Mouse (Mus musculus): ENCODE results near the gene Rnf152.

Rnf152 gene

GRCm38 (mm10) chr1:105356291-105357011 is at the start of gene Rnf152:
Gene Rnf152, minus strand, starts transcription at chr1:105356710.
- DNase-seq = peak; percentile 9

GRCm38 (mm10) chr1:105402853-105403252 is 46.3 kb upstream of the Rnf152 start:
- no peak for DNase-seq

- no peak for DNase-seq
These were observed 27.8 kb upstream of the Rnf152 start for GRCm38 (mm10) chr1:105384141-105384937.

- DNase-seq = no peak
These were observed 21.0 kb upstream of the Rnf152 start for GRCm38 (mm10) chr1:105377546-105377945.

- no peak for DNase-seq
These were observed 18.1 kb upstream of the Rnf152 start for GRCm38 (mm10) chr1:105374618-105375017.

GRCm38 (mm10) chr1:105362701-105363100 is 6.2 kb upstream of the Rnf152 start:
- DNase-seq = peak; percentile 5

- no peak for DNase-seq
These were observed 2.4 kb upstream of the Rnf152 start for GRCm38 (mm10) chr1:105358896-105359295.

- DNase-seq = peak; percentile 4
These were observed 610 bp downstream of the Rnf152 start for GRCm38 (mm10) chr1:105355910-105356290.

GRCm38 (mm10) chr1:105354901-105355891 is 1.3 kb downstream of the Rnf152 start:
- peak; percentile 3 for DNase-seq

- no peak for DNase-seq
These were observed 4.7 kb downstream of the Rnf152 start for GRCm38 (mm10) chr1:105351806-105352205.

GRCm38 (mm10) chr1:105342305-105342704 is 14.2 kb downstream of the Rnf152 start:
- DNase-seq = no peak

GRCm38 (mm10) chr1:105340943-105341342 is 15.6 kb downstream of the Rnf152 start:
- no peak for DNase-seq

GRCm38 (mm10) chr1:105337397-105337796 is 19.1 kb downstream of the Rnf152 start:
- DNase-seq = no peak

GRCm38 (mm10) chr1:105336096-105336495 is 20.4 kb downstream of the Rnf152 start:
- no peak for DNase-seq

- DNase-seq = no peak
These were observed 24.3 kb downstream of the Rnf152 start for GRCm38 (mm10) chr1:105332087-105332731.

GRCm38 (mm10) chr1:105331605-105332004 is 24.9 kb downstream of the Rnf152 start:
- DNase-seq = no peak

GRCm38 (mm10) chr1:105330581-105331320 is 25.8 kb downstream of the Rnf152 start:
- DNase-seq = no peak

- DNase-seq = no peak
These were observed 28.7 kb downstream of the Rnf152 start for GRCm38 (mm10) chr1:105327789-105328188.

- DNase-seq = no peak
These were observed 31.9 kb downstream of the Rnf152 start for GRCm38 (mm10) chr1:105324636-105325035.

- DNase-seq = no peak
These were observed 42.3 kb downstream of the Rnf152 start for GRCm38 (mm10) chr1:105314010-105314800.

- no peak for DNase-seq
These were observed 44.0 kb downstream of the Rnf152 start for GRCm38 (mm10) chr1:105312601-105312901.
